Mouse (Mus musculus) myocyte (in vitro differentiated cells): ENCODE results near the gene Amigo3.

ENCODE experiments used
- CEBPB ChIP-seq: IDR thresholded peaks from 2 replicates; pipeline ENCODE4 v1.6.1; 2011; ENCODE audit warnings: mild to moderate bottlenecking, moderate library complexity; ENCODE audit not compliant: poor library complexity, insufficient read depth, severe bottlenecking
- E2F4 ChIP-seq: IDR thresholded peaks from one replicate; pipeline ENCODE4 v1.6.1; 2011; ENCODE audit warnings: mild to moderate bottlenecking, control low read depth, moderate library complexity; ENCODE audit not compliant: insufficient read depth
- MAX ChIP-seq: IDR thresholded peaks from one replicate; pipeline ENCODE4 v1.6.1; 2011; ENCODE audit warnings: low read depth, mild to moderate bottlenecking, control low read depth
- MYOG ChIP-seq, 3 experiments: IDR thresholded peaks; one replicate each; pipeline ENCODE4 v1.6.1; 2011; ENCODE audit warnings: control low read depth in 2 of 3, low read depth in 2 of 3, mild to moderate bottlenecking in 2 of 3; ENCODE audit not compliant: insufficient read length in 2 of 3, control insufficient read depth in 1 of 3, insufficient read depth in 1 of 3
- POLR2A ChIP-seq: IDR thresholded peaks from one replicate; pipeline ENCODE4 v1.6.1; 2011; ENCODE audit warnings: low read depth, mild to moderate bottlenecking, control low read depth, moderate library complexity; ENCODE audit not compliant: insufficient read length
- POLR2AphosphoS2 ChIP-seq: IDR thresholded peaks from one replicate; pipeline ENCODE4 v1.6.1; 2011; ENCODE audit warnings: low read depth, control low read depth; ENCODE audit not compliant: insufficient read length
- TCF3 ChIP-seq: IDR thresholded peaks from one replicate; pipeline ENCODE4 v1.6.1; 2011; ENCODE audit warnings: low read depth, control low read depth; ENCODE audit not compliant: insufficient read length
- USF1 ChIP-seq: IDR thresholded peaks from one replicate; pipeline ENCODE4 v1.6.1; 2011; ENCODE audit warnings: low read depth, mild to moderate bottlenecking, control low read depth, moderate library complexity

GRCm38 (mm10) chr9:108083561-108083960, 30.6 kb downstream of the Amigo3 start:
- TF ChIP-seq MAX (no peak), POLR2A (no peak), TCF3 (no peak), USF1 (no peak), POLR2AphosphoS2 (no peak), E2F4 (no peak), CEBPB (no peak), MYOG (IDR thresholded peaks at IDR 0.05; ENCODE audit: control insufficient read depth in 1 of 3, insufficient read depth in 1 of 3, insufficient read length in 2 of 3, low read depth in 2 of 3) (no peak)
